Mouse (Mus musculus) embryo, embryonic 11.5 days (tissue): Measurements from ENCODE around the gene Gm21954.

Experiments
- DNase-seq: peaks from one replicate; pipeline ENCODE4 v3.0.0-alpha.2; 2012; ENCODE audit warnings: low read depth, low spot score

Gm21954 gene

DNA sequence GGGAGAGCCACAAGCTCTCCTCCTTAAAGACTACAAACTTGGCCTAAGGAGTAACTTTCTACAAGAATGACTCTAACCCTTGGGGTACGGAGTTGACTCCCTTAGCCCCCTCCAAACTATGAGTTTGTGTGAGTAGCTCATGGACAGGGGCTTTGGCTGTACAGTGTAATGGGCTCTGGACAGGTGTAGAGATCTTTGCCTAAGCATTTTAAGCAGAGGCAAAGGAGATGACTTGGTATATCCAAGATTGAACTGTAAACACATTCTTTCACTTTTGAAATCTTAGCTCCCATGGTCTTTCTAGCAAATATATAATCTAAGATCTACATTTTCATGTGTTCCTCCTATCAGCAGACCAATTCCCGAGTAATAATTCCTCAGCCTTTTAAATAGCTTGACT lies at the start of gene Gm21954:
Gm21954 (minus strand) TSS at position 101 of the 400 bp plus-strand sequence.
- no peak for DNase-seq

DNA sequence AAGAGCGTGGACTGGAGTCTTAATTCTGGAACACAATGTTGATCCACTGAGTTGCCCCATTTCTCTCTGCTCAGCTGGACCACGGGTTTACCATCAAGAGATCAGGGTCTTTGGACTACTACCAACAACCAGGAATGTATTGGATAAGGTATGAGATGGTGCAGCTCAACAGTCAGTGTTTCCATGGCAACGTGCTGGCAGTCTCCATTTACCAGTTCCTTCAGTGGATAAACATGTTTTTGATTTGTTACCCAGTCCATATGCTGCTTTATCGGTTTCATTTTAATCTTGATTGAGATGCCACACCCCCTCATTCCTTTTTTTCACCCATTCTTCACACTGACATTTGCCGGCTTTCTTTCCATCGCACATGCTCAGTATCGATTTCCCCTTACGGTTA lies 49.8 kb upstream of the Gm21954 start:
- DNase-seq, result no peak

DNA sequence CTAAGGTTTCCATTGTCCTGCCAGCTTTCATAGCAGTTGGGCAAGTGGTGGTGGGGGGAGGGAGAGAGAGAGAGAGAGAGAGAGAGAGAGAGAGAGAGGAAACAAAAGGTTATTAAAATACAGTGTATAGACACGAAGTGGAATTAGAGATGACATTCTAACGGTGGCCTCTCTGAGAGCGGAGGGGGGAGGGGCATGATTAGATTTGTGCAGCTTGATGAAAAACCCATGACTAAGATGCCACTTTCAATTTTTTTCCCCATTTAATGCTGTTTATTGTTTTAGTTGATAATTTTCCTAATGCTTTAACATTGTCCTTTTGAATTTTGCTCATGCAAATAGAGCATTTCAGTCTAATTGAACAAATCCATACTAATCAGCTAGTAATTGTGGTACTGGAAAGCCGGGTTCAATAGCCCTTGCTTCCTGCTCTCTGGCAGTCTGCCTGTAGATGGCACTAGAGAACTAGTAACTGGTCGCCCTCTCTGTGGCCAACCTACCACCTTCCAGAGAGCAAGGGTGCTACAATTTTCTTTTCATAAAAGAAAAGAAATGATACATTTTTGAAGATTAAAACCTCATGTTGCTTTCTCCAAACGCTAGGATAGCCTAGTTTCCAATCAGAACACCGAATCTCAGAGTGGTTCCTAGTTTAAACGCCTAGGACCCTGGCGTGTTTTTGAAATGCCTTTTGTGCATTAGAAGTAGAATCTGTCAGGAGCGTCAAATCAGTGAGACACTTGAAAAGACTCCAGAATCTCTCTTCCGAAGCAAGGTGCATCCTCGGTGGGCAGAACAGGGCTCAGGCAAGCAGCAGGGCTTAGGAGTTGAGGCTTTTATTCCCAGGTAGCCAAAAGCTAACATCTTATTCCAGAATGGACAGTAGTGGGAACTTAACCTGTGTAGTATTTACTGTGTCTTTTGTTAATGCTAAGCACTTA lies 48.5 kb upstream of the Gm21954 start:
- DNase-seq, result no peak

DNA sequence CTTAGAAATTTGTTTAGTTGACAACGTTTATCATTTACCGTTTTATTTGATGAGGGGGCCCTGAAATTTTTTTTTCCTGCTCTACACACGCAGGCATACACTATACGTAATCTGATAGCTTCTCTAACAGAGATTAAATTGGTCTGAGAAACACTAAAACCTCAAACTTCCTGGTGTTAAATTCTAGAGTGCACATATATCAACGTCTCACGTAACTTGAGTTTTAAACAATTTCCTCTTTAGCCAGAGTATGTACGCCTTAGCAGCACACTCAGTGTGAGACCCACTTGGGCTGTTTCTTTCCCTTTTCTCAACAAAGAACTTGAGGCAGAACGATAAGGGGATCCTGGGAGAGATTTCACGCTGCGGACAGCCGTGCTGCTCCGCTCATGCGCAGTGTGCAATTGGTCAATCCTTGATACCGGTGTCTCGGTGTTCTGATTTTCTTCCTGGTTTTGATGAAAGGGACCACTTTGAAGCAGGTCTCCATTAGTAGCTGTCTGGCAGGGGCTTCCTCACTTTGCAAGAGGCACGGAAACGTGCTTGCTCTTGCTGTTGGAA lies 45.5 kb upstream of the Gm21954 start:
- DNase-seq, result no peak

DNA sequence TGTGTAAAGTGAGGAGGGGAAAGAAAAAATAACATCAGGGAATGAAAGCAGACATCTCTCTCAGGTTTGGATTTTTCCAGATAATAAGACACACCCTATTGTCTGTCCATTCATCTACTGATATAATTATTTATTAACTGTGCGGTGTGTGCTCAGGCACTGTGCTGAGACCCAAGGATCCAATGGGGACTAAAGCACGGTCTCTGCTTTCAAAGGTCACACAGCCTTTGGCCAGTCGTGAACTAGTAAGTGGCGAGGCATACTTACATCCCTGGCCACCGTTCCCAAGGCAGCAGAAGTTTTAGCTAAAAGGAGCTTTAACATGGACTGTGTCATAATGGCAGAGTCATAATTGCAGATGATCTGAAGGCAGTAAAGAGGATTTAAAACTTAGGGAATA lies 44.0 kb upstream of the Gm21954 start:
- no peak for DNase-seq

DNA sequence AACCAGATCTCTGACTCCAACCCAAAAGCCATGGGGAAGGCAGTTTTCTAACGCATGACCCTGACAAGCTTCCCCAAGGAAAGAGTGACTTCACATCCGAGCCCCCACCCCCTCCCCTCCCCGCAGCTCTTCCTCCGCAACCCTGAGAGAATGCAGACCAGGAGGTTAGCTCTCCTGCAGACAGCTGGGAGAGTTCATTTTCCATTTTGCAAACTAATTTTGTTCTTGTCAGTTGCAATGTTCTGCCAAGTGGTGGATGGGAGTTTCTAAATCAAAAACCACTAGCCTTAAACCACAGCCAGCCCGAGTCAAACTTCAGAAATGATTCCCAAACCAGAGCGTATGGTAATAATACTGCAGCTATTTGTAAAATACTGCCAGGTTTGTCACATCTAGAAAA lies 39.6 kb upstream of the Gm21954 start:
- DNase-seq, result no peak

DNA sequence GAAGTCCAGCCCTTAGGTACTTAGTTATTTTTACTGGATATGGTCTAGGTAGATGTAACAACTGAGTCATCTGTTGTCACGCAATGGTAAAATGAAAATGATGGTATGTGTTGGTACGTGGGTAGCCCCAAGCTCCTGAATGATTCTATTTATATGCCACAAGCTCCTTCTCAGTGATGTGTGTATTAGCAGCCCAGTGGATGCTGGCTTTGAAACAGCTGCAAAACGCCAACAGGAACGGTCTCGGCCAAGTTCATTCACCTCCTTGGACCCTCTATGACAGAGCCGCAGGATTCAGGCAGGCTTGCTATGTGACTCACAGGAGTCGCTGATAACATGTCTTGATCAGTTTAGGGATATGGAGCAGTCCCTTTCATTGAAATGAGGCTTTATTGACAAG lies 38.2 kb upstream of the Gm21954 start:
- no peak for DNase-seq

DNA sequence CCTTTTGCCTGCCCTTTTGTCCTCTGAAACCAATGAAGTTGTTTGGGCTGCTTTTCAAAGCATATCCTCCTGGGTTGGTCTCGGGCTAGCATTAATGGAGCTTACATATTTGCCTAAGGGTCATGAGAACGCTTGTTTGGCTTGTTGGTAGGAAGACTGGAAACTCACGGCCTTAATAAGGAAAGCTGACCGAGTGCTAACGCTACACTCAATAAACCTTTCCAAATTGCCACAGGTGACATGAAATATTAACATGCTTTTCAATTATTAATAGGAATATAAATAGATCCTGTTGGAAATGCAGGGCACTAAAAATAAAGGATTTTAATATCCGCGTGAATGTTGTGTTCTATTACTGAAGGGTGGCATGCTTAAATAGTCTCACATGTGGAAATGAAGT lies 27.3 kb upstream of the Gm21954 start:
- DNase-seq, result no peak

DNA sequence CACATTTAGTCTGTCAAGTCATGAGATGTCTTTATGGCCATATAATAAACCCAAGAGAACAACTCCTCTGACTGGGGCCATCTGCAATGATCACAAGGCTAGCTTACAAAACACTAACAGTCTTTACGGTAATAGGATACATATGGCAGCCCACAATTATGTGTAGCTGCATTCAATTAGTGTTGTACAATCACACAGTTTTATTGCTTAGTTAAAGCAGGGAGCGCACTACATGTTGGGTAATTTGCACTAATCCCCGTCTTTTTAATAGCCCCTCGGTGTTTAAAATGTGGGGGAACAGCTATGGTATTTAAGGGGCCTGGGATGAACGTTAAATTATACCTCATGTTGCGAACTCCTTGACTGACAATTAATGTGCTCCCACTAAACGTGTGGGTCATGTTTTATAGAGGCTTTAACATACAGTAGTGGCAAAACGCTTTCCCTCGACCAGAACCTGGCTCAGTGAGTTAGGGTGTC lies 24.5 kb upstream of the Gm21954 start:
- DNase-seq, result no peak

DNA sequence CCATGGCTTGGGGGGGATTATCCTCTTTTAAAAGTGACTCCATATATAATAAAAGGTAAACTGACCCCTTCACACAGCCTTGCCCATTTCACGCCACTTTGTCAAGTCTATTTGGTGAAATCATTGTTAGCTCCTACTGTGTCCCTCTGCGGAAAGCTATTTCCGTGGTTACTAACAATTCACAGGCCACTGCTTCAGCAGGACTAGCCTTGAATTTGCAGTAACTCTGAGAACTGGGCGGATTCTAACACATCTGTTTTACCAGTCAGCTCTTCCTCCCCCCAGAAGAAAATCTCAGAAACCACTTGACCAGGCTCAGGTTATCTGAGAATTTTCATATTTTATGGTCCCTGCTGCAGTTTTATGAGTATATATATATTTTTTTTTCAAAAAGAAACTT lies 23.9 kb upstream of the Gm21954 start:
- no peak for DNase-seq

DNA sequence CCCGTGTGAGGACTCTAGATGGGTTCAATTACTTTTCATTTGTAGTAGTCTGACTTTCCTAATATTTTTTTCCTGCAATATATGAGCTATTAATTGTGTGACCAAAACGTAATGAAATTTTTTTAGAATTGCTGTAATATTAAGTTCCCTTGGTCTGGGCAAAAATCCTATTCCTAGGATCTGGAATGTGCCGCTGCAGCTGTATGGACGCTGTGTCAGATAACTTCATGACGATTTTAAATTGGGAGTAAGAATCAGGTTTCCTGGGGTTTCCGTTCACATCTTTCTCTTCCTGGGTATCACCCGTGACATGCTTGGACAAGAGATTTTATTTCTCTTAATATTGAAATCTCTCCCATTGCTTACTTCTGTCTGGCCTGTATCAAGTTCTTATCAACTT lies 23.2 kb upstream of the Gm21954 start:
- no peak for DNase-seq

DNA sequence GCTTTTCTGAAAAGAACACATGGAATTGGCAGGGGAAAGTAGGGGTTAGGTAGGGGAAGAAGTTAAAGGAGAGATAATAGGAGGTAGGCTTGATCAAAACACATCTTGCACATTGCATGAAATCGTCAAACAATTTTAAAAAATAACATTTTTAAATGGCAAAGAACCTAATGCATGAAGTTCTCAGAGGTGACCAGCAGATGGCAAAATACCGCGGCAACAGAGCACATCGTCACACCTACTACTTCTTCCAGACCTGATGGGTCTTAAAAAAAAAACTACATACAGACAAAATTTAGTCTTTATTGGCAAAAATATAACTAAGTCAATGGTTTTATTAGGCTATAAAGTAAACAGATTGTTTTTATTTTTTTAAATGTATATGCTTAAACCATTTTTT lies 22.3 kb upstream of the Gm21954 start:
- DNase-seq, result no peak

DNA sequence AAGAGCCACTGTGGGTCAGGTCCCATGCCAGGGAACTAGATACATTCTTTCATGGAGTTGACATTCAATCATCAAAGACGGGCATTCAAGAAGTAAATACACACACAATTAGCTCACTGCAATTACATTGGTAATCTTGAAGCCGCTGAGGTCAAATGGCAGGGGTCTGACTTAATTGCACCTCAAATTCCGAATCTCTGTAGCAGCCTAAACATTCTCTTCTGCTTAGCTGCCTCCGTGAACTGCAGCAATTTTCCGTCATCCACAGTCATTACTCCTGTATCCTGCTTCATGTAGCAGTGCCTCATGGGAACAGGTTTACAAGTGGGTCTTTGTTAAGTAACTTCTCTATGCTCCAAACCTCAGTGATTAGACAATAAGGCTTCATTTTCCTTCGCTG lies 20.0 kb upstream of the Gm21954 start:
- DNase-seq, result no peak

DNA sequence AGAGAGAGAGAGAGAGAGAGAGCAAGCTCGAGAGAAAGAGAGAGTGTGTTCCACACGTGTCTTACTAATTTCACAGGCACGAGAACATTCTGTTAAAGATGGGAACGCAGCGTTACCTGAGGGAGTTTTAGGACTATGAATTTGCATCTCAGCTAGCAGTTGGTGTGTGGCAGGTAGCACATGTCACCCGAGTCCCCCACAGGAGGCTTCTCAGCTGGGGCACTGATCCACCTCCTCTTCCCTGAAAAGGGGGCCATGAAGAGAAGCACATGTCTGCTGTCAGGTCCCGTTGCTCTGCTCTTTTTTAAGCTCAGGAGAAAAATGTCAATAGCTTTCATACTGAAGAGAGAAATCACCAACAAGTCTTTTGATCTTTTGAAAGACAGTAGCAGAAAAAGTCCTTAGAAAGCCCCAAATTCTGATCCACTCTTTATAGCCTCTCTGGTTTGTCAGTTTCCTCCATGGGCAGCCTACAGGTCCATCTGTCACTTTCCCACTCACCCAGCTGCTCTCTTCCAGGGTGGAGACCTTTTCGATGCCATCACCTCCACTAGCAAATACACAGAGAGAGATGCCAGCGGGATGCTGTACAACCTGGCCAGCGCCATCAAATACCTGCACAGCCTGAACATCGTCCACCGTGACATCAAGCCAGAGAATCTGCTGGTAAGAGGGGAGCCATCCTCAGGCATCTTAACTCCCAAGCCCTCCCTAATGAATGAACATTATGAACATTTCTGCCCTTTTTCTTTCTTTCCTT lies 17.4 kb upstream of the Gm21954 start:
- no peak for DNase-seq

DNA sequence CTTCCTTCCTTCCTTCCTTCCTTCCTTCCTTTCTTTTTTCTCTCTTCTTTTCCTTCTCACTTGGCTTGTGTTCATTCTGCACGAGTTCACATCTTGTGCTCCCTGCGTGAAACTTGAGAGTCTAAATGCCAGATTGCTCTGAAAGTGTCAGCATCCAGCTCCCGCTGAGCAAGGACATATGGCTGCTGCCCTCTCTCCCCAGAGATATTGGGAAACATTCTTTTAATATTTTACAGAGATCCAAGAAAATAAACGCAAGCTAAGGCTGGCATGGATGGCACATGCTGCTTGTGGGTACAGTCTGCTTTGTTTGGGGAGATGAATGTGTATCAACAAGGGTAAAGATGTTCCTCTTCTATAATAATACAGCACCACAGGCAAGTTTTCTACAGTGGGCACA lies 11.3 kb upstream of the Gm21954 start:
- DNase-seq, result no peak

DNA sequence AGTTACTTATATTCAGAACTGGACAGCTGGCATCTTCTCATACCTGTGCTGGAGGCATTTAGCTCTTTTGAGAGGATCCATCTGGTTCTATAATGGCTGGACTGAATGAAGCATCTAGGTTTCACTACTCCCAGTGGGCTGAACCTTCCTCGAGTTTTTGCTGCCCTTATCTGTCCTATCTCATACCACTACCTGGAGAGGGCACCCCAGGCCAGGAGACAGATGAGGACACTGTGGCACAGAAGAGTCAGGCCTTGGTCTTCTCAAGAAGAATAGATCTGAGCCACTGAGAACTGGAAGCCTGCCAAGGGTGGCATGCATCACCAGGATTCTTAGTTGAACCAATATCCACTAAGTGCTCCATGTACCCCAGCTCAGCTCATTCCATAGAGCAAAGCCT lies 9.1 kb upstream of the Gm21954 start:
- no peak for DNase-seq

DNA sequence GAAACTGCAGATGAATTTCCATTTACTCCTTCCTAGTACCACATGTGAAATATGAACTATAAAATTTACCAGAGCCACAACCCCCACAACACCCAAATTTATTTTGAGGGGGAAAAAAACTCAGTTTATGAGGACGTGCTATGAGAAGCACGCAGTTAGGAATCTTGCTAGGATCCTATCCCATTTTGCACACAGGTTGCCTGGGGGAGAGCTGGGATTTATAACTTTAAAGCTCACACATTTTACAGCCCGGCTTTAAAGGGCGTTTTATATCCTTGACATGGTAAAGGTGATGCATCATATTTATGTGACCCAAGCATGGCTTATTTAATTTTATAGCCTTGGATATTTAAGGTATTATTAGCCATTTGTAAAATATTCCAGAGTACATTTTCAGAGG lies 7.3 kb upstream of the Gm21954 start:
- no peak for DNase-seq

DNA sequence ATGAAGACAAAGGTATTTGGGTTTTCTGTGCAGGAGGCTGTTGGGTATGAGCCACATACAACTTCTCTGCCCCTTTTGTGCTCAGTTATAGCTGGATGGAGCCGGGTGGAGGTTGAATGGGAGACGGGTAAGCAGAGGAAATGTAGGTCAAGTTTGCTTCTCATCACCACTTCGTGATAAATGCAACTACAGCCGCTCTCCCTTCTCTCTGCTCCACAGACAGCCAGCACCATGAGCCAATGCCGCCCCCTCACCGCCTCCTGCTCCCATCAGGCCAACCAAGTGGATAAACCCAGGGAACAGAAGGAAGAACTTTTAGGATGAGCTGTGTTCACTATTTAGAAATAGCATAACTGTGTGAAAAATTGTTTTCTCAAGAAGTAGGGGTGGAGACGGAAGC lies 4.7 kb upstream of the Gm21954 start:
- DNase-seq, result no peak

DNA sequence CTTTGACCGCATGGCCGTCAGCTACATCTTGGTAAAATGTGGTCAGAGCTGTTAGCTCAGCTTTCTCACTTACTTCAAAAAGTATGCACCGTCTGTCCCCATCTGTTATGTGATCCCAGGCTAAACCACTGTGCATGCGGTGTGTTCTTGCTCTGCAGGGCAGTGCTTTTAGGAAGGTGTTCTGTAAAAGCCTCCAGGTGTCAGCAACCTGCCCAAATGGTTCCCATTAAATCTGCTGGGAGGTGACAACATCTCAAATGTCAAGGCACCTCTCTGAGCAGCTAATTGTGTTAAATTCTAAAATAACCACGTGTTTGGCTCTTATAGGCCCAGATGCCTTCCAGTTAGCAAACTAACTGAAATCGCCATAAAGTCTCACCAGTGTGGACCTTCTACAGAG lies 1.1 kb upstream of the Gm21954 start:
- no peak for DNase-seq

DNA sequence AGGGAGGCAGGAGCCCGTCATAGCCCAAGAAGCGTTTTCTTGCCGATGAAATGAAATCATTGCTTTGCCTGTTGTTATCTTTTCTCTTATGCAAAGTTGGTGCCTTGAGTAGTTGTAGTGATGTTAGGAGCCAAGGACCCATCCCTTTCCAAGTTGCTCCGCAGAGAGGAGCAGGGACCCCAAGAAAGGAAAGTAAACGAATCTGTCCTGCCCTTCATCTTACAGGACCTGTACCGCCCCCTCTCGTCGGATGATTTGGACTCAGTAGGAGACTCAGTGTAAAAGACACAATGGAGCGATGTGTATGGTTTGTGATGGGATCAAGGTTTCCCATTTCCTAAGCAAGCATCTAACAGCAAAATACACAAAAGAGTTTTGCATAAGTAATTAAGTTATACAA lies 5.7 kb downstream of the Gm21954 start:
- DNase-seq, result no peak

DNA sequence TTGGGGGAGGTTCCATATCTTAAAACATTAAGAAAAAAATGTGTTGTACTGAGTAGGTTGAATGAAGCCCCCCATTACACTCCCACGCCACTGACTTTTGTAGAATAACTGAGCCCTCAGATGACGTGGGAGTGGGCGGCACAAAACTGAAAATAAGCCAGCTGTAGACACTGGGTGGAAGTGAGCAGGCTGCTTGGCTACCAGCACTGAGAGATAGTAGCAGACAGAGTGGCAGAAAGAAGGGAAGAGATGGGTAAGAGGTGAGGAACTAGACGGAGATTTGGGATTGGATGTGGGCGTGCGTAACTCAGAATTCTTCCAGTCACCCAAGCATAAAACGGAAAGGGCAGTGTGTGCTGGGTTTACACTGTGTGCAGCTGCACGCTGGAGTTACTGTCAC lies 6.2 kb downstream of the Gm21954 start:
- DNase-seq, result no peak

DNA sequence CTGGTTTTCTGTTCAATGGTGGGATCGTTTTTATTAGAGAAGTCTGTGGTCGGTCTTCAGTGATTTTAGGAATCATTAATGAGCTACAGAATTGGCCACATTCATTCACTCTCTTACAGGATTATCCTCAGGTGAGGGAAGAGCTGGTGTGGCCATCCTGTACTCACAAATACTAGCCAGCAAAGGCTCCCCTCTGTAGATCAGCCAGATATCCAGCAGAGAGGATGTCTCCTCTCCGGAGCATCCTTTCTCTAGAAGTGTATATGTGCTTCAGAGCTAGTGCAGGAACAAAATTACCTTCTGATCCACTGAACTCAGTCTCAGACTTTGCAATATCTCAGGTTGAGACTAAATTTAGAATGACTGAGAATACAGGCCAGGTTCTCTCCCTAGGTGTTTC lies 7.8 kb downstream of the Gm21954 start:
- DNase-seq, result no peak
